Mouse (Mus musculus) brain, adult 2 months (tissue): Measurements from ENCODE around the gene Exog.

Source experiments
- DNase-seq: peaks from one replicate; pipeline ENCODE4 v3.0.0; 2011; ENCODE audit warnings: low read depth, low spot score

Gene Exog

GRCm38 (mm10) chr9:119457122-119457521 lies 12.4 kb downstream of the Exog start:
- peak; percentile 46 for DNase-seq

DNA sequence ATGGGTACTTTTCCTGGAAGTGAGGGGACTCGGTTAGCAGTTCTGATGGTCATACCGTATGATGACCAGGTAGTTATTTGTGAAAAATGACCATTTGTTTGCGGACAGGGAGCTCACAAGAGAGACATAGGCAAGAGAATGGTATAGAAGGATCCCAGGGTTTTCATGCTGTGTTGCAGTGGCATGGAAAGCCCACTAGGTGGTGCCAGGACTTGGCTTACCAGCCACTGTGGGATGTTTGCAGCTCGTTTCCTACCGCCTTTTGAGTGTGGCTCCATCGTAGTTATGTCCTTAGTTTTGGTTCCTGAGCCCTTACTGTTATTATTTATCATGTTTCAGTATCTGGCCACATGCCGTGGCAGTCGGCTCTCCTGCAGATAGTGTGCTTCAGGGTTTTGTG lies 15.7 kb downstream of the Exog start:
- peak; percentile 78 for DNase-seq

- no peak for DNase-seq
Observed at GRCm38 (mm10) chr9:119465056-119465455, 20.3 kb downstream of the Exog start.

- peak; percentile 51 for DNase-seq
Observed at GRCm38 (mm10) chr9:119465595-119465994, 20.9 kb downstream of the Exog start.

DNA sequence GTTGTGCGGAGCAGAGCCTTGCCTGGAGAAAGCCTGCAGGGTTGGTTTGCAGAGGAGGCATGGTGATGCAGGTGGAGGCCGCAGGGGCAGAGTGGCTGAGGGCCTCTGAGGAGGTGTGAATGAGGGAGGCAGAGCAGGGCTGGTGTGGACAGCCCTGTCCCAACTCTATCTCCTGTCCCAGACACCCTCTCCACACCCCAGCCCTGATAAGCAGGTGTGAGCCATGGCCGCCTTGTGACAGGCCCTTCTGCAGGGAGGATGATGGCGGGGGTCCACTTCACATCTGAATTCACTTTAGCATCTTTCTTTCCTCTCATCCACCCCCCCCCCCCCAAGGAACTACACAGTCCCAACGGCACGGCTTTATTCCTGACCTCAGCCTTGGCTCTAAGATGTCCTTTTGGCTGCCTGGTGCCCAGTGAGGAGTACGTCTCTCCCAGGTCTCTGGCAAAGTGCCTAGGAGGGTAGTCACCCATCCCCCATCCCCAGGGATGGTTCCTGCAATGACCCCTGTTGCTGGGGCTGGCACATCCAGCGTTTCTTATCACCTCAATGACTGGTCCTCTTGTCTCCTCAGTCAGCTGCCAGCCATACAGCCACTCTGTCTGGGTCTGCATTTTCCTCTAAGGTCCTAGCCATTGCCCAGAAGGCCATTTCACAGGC lies 25.1 kb downstream of the Exog start:
- no peak for DNase-seq

DNA sequence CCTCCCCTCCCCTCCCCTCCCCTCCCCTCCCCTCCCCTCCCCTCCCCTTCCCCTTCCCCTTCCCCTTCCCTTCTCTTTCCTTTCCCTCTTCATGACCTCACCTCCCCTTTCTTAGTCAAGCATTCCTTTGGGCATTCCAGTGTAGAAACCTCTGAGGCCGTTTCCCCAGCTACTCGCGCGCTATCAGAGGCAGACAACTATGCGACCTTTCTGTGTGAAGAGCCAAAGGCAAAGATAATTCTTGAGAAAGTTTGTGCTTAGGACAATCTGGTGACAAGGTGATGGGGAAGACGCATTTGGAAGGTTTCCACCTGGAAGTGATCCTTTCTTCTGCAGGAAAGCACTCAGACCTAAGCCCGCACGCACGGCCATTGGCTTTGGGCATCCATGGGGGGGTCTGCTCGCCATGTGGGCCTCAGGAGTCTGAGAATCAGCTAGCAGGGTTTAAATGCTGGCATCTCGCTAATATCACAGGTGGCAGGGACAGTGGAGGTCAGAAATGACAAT lies 27.7 kb downstream of the Exog start:
- DNase-seq: no peak

GRCm38 (mm10) chr9:119473011-119473410 lies 28.3 kb downstream of the Exog start:
- no peak for DNase-seq

- peak; percentile 59 for DNase-seq
Observed at GRCm38 (mm10) chr9:119473608-119474164, 28.9 kb downstream of the Exog start.

GRCm38 (mm10) chr9:119474717-119475611 lies 30.2 kb downstream of the Exog start:
- DNase-seq: no peak

- no peak for DNase-seq
Observed at GRCm38 (mm10) chr9:119477754-119478153, 33.0 kb downstream of the Exog start.

DNA sequence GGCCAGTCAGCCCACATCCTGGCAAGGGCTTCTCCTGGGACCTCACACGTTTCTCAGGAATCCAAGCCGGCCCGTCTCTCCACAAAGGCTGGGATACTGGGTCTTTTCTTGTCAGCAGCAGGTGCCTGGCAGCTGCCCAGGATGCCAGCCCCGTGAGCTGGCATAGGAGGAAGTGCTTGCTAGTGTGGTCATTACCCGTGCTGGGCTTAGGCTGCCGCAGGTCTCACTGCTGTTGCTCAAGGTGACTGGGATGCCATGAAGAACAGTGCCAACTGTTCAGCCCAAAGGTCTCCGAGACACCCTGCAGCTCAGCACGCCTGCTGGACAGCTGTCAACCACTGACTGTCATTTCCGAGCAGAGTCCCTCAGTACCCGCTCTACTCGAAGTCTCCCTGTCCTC lies 33.6 kb downstream of the Exog start:
- DNase-seq: no peak

- no peak for DNase-seq
Observed at GRCm38 (mm10) chr9:119479297-119479696, 34.6 kb downstream of the Exog start.

- no peak for DNase-seq
Observed at GRCm38 (mm10) chr9:119481612-119482011, 36.9 kb downstream of the Exog start.

DNA sequence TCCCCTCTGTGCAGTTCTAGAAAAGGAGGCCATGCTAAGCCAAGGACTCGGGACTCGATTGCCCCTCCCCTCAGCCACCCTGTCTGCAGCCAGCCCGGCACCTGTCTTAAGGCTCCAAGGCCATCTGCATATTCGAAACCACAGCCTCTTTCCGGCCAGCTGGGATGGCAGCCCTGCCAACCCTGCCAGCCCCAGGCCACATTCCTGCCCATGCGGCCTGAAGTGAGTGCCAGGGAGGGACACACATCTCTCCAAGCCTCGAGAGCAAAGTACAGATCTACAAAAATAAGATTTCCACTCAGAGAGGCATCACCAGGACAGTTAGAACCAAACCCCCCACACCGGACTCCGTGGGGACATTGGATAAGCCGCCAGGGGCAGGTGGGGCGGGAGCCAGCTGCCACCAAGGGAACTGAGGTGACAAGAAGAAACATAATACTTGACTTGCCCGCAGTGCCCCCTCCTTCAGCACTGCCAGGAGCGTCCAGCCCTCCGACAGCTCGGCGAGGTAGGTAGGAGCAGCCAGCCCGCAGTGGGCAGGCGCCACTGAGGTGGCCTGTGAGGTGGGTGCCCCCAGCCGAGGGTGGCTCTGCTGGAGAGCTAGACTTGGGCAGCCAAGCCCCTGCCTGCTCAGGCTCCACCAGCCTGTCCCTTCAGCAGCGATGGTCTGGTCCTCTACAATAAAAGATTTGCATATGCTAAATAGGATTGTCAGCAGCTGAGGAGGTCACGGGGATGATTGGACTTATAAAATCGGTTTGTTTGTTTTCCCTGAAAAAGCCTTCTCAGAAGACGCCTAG lies 39.0 kb downstream of the Exog start:
- no peak for DNase-seq

DNA sequence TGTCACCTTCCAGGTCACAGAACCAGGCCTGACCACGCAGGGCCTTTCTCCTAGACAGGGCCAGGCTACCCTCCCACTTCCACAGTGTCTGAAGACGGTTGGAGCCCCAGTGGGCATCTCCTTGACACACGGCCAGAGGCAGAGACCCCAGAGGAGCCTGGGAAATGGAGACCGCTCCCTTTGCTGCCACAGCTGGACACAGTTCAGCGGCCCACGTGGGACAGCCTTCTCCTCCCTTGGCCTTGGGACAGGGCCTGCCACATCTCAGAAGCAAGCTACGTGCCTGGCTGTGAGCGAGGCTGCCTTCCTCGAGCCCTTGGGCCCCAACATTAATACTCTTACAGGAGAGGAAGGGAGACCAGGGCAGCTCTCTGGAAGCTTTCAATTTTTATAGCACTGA lies 39.7 kb downstream of the Exog start:
- no peak for DNase-seq

DNA sequence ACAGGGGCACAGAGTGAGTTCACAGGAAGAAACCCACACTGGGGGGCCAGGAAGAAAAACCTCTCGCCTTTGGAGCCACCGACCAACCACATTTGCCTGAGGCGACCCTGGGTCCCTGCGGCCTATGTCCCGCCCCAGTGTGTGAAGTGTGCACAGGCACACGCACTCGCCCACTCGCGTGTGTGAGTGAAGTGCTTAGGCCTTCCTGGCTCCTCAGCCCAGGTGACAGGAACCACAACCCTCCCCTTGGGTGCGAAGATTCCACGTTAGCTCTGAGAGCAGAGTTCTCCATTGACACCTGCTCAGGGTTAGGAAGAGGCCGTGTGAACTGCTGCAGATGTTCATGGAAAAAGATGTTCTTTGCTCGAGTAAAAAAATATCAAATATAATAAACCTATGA lies 40.1 kb downstream of the Exog start:
- no peak for DNase-seq

DNA sequence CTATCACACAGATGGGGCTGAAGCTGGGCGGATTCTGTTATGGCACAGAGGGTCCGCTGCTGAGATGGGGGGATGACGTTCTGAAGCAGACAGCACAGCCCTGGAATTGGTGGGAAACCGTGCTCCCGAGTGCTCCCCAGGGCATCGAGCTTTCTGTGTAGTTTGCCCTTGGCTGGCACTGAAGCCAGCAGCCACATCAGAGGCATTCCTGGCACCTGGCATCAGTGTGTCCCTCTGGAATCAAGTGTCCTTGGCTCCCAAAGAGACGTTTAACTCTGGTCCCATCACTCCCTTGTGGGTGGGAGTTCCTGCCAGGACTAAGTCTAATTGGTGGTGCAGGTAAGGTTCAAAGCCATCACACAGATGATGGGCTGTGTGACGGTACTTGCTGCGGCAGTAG lies 51.6 kb downstream of the Exog start:
- no peak for DNase-seq

DNA sequence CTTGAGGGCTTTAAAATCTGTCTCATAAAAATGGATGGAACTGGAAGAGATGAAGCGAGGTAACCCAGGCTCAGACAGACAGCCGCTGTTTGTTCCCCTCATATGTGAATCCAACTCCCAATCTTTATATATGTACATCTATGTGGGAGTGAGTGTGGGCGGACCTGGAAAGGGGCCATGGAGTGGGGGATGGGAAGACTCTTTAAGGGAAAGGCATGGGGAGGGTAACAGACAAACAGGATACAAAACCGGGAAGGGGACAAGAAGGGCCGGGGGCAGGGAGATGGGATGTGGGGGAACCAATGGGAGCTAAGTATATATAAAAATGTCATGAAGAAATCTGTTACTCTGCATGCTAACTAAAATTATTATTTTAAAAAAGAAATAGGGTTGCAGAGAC lies 52.2 kb downstream of the Exog start:
- DNase-seq: peak; percentile 30

GRCm38 (mm10) chr9:119497546-119498246 lies 53.0 kb downstream of the Exog start:
- no peak for DNase-seq

DNA sequence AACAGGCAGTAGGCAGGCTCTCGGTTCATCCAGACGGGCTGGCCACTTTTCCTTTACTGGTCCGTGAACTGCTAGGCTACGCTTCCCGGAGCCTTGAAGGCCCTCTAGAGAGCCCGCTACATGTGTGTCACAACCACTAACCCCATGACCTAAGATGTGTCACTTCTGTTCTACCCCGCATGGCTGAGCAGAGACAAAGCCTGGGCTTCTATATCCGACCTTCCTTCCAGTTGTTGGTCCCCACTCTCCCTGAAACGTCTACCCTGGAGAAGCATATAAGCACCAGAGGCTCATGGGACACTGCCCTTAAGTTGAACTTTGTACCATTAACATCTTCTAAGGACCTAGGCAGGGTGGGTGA lies 53.5 kb downstream of the Exog start:
- no peak for DNase-seq

GRCm38 (mm10) chr9:119498885-119499284 lies 54.1 kb downstream of the Exog start:
- no peak for DNase-seq
